Mouse (Mus musculus) ovary, postnatal 14 days (tissue): ENCODE results near the gene Cnot4.

Experiments
- DNase-seq: peaks from one replicate; pipeline ENCODE4 v3.0.0; 2022; ENCODE audit warnings: low spot score

The Cnot4 gene

DNA sequence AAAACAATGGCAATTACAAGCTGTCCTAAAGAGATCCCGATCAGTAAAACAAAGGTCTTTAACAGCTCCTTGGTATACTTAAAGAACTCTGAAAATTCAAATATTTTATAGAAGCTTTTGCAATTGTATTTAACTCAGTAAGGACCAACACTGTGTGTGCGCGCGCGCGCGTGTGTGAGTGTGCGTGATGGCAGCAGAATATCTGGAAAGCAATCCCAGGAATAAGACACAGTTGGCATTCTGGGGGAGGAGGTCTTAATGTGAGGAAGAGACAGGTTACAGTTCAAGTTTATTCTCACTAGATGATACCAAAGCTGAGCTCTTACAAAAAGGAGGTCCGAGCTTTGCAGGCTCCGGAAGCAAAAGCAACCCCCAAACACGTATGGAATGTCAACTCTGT is 100.2 kb downstream of the Cnot4 start:
- DNase-seq, result no peak

DNA sequence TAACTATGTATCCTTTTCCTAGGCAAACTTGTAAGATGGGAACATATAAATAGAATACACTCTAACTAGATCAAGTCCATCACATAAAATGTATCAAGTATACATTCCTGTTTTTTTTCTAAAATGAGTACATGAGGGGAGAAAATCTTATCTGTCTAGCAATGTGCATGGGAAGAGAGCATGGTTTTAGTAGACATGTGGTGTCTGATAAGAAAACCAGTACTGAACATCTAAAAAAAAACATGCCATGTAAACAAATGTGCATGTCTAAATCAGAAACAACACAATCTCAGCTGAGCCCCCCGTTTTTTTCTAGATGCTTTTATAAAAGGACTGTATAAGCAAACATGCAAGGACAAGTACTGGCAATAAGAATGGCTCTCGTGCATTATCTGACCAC is 100.8 kb downstream of the Cnot4 start:
- no peak for DNase-seq

DNA sequence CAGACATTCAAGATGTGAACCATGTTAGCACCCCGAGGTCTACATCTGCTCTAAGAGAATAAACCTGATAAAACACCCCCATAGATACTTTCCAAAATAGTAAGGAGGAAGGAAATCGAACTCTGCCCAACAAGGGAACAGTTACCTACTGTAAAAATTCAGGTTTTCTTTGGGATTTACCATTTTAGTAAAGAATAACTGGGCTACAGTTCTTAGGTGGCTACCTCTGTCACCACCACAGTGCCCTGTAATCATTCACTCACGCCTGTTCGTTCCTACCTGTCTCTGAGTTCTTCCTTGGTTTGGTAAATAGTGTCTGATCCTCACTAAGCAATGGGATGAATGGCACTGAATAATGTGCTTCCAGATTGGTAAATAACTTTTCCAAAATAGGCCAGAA is 102.7 kb downstream of the Cnot4 start:
- DNase-seq, result no peak

DNA sequence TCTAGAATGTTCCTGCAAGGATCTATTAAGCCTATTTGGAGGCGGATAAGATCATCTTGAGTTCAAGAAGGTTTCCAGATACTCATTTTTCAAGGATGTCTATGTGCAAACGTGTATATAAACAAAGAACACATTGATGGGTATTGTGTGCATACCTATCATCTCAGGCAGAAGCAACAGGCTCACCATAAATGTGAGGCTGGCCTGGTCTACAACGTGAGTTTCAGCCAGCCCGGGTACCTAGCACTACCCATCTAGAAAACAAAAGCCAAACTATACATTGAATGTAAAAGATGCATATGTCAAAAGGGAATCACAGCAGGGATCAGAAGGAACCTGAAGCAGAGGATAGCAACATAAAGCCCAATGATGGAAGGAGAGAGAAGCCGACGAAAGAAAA is 103.3 kb downstream of the Cnot4 start:
- no peak for DNase-seq

DNA sequence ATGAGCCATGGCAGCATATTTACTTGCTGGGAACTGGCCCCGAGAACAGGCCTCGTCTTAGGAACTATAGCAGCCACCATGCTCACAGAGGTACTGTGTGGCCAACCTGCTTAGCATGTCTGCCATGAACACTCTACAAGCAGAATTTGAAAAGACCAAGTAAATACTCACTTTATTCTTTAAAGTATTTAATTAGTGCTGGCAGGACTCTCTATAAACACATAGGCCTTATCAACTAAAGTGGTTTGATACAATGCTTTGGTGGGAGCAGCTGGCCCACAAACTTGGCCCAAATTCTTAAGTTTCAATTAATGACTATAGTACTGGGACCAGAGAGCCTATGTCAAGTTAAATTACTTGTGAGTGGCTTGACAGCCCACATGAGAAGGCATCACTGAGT is 105.5 kb downstream of the Cnot4 start:
- DNase-seq, result no peak

DNA sequence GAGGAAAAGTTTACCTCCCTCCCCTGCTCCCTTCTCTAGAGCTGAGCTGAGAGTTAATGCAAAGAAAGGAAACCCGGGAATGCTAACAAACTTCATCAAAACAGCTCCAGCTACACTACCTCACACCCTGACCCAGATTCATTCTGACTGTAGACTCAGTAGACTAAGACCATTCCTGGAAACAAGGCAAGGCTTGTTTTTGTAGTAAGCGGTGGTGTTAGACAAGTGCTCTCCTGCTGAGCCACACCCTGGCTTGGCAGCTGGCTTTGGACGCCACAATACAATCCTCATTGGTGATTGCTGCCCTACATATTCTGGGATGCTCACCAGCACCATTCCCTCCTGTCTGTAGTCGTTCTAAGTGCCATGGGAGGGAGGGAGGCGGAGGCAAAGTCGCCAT is 106.3 kb downstream of the Cnot4 start:
- no peak for DNase-seq

DNA sequence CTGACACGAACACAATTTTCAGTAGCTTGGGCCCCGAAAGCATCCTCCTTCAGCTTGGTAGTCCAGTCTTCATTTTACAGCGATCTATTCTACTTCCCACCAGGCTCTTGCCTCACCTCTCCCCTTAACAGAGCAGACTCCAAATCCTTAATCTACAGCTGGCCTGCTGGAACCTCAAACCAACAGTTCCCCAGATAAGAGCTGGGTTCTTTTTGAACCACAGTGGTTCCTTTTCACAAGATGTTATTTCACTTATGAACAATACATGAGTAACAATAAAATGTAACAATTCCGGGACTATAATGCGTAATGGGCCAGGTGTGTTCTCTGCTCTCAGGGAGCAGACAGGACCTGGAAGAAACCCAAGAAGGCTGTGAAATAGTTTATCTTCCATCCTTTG is 116.9 kb downstream of the Cnot4 start:
- no peak for DNase-seq

DNA sequence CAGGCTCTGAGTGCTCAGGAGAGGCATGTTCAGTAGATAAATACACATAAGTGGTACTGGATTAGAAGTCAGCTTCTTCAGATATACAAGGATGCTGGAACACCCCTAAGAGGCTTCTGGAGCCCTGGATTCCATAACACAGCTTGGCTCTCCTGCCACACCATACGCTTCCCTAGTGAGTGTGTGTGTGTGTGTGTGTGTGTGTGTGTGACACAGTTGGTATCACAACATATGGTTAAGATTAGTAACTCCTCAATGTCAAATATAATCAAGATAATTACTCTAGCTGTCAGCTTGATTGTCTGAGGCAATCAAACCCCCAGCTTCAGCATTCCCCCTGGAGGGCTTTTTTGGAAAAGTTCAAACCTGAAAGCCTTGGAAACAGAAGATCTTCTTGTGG is 121.6 kb downstream of the Cnot4 start:
- DNase-seq, result no peak

DNA sequence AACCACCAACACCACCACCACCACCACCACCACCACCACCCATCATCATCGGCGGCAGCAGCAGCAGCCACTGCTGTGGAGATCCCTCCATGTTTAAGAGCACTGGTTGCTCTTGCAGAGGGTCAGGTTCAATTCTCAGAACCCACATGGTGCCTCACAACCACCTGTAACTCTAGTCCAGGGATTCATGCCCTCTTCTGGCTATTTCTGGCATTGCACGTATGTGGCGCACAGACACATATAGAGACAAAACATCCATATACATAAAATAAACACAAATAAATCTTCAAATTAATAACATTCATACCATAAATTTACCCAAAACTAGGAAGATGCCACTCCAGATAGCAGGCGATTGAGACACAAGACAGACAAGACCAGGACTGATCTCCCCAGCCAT is 122.8 kb downstream of the Cnot4 start:
- DNase-seq, result no peak

DNA sequence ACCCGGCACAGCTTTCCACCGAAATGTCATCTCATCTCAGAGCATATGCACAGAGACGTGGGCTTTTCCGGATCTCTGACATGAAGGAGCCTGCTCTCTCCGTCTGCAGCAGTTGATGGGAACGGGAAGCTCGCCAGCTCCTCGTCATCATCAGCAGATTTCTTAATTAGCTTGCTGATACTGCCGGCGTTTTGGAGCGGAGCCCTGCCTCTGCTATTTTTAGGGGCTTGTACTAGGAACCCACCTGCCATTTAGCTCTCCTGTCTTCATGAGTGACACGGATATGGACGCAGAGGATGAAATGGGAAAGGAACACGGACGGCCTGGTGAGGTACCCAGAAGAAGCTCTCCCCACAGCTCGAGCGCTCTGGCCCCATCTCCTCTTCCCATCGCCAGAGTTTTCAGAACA is 131.3 kb downstream of the Cnot4 start:
- no peak for DNase-seq

DNA sequence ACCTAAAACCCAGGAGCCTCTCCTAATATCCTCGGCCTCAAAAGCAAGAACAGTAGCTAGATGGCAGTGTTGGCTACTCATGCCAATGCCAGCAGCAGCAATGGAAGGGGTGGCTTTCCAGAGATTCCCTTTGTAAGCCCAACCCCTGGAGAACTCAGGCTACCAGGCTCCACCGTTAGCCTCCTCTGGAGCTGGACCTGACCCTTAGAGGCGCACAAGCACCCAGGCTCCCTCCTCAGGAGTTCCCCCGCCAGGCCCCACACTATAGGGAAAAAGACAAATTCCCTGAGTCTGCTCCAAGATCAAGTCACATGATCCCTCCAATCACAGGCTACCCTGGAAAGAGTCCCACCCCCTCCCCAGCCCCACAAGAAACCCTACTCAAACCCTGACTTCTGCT is 134.4 kb downstream of the Cnot4 start:
- DNase-seq, result no peak

DNA sequence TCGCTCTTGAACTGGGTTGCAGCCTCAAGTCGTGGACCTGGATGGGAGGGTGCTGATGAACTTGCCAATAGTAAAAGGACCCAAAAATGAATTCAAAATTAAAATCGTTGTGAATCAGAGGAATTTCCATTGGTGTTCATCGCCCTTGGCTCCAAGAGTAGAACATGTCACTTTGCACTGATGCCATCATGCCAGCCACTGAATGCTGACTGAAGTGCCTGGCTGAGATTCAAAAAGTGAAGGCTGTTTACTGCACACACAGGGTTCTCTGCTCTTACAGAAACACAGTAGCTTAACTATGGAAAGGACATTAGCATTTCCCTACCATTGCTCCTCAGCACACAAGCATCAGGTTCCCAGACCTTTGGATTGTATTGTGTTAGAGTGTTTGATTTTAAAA is 137.0 kb downstream of the Cnot4 start:
- DNase-seq, result no peak

DNA sequence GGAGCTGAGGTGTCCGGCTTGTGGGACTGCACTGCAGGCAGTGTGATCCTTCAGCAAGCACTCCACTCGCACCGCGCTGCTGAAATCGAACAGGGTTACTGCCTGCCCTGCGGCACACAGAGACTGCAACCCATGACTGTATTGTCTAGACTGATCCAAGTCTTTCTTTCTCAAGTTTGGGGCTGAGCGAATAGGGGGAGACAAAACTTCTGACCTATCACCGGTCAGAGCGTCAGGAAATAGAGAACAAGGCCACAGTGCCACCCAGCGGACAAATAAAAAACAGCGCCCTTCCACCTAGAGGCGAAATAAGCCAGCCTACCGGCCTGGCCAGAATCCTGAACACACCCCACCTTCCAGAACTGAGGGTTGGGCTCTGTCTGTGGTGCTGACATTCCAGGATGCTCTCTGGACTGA is 138.3 kb downstream of the Cnot4 start:
- DNase-seq, result peak; percentile 83

DNA sequence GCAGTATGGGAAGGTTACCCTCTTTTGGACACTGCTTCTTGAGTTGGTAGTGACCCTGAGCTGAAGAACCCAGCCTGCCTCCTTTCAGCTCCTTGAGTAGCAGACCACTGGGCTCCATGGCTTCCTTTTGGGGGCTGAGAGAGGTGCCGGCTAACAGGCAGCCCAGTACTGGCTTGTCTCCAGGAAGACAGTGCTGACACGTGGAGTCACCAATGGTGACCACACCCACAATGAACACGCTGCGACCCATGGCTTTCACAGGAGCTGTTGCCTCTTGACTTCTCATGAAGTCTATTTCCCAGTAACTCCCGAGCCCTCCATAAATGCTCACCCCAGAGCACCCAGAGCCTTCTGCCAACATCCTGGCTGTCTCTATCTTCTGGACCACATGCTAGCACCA is 138.8 kb downstream of the Cnot4 start:
- DNase-seq, result no peak

DNA sequence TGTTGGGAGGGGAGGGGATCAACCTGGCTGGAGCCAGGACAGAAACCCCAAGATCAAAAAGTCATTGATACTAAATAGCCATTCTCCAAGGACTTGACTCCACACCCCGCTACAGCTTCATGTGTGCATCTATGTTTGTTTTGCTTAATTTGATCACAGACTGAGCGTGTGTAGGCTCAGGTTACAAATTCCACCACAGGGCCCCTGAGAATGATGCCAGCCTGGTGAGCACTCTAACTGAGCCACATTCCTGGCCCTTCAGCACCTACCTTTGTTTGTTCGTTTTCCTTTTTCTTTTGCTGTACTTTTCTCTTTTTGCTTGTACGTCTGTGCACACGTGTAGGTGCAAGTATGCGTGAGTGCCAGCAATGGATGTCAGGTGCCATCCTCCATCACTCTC is 144.3 kb downstream of the Cnot4 start:
- DNase-seq, result no peak

DNA sequence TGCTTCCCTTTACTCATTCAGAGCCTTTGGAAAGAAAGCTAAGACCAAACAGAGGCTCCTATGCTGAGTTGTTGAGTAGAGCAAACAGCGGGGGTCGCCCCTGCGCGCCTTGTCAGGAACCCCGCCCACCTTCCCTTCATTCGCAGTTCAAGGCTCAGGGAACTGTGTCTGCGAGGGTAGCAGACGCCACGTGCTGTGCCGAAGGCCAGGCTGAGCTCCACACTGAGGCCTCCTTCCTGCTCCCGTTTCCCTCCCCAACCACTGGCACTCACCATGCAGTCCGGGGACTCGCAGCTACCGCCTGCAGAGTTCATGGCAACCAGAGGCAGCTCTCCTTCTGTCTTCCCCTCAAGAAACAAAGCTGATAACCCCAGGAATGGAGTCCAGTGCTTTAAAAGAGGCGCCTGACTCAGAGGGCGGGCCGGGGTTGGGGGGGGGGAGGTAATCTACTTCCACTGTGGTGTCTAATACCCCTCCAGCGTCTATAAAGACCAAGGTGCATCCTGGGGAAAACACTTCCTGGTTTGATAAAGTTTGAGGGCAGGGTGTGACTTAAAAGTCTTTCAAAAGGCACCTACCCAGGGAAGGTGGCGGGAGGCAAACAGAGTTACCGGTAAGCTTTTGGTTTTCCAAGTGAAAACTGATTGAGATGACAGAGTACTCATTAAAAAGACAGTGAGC is 145.3 kb downstream of the Cnot4 start, which contains the start of gene Slc23a4:
Gene Slc23a4 (minus strand): TSS at position 324 of the 681 bp plus-strand sequence.
- no peak for DNase-seq

DNA sequence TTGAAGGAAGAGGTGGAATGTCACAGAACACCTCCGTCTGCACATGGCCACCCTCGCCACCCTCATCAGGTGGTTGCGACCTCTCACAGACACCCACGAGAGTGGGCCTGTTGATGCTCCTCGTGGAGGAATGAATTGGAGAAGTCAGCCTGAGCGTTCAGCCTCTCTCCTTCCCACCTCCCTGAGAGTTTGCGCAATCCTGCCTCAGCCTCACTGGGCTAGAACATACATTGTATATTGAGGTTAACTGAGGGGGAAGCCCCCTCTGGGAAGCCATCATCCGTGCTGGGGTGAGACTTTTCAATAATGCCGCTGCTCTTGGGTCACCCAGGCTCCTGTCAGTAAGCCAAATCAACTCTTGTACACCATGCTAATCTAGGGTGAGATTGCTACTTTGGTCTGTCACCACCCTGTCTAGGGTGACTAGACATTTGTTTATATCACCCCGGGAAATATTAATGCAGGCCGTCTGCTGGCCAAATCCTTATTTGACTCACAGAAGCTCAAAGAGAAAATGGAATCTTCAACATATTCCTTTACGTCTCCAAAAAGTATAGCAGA is 146.4 kb downstream of the Cnot4 start:
- no peak for DNase-seq

DNA sequence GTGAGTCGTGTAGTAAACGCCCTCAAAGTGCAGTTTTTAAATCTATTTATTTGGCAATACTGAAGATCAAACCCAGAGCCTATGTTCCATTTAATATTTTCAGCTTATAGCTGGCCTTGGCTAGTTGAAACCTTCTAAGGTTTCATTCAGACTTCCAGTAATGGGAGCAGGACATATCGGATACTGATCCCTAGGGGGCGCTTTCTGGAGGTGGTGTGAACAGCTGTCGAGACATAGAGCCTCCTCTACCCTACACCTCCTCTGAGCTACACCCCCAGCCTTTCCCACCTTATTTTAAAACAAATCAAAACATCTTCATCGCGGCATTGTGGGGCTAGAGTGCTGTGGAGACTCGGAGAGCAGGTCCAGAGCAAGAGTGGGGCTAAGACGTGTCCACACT is 152.9 kb downstream of the Cnot4 start:
- DNase-seq, result no peak

DNA sequence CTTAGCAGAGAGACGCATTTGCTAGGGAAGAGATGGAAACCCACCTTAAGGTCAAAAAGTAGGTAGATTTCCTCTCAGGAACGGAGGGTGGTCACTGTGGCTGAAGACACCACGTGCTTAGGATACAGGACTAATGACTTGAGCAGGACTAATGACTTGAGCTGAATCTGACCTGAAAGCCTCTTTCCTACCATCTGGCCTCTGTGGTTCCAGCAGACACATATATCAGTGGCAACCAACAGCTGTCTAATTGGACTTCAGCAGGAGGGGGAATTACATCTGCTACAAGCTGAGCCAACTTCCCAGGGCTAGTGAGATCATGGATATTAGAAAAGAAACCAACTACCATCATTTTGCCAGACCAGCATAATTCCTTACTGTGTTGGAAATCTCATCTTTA is 154.2 kb downstream of the Cnot4 start:
- DNase-seq, result no peak
